Mouse (Mus musculus) forebrain, embryonic 16.5 days (tissue): ENCODE measurements around the gene Rab3il1. TPM values are rescaled to one million over a fixed set of nuclear protein-coding genes. Genes with fewer than 3 reads are reported as not detected.
A peak's percentile ranks its signal among the peaks of the same experiment; 100 is the strongest.

Experiments used
- ATAC-seq: fragments of 200-750 bp; cut with Nextera tagmentation; 2 replicates; pipeline ENCODE4 v1.8.0; 2017; ENCODE audit warnings: mild to moderate bottlenecking, moderate library complexity
- H3K27ac ChIP-seq: fragments of 300-500 bp; sonication (generic); 2 replicates; pipeline ENCODE4 v1.5.1; 2014; ENCODE audit warnings: low read length, control low read depth
- H3K27me3 ChIP-seq: fragments of 300-500 bp; sonication (generic); replicated peaks from 2 replicates; pipeline ENCODE4 v1.6.1; 2014; ENCODE audit warnings: low read length; ENCODE audit not compliant: control insufficient read depth, insufficient read depth
- H3K36me3 ChIP-seq: fragments of 300-500 bp; sonication (generic); 2 replicates; pipeline ENCODE4 v1.6.1; 2014; ENCODE audit not compliant: control insufficient read depth, insufficient read depth
- H3K4me1 ChIP-seq: fragments of 300-500 bp; sonication (generic); replicated peaks from 2 replicates; pipeline ENCODE4 v1.6.1; 2014; ENCODE audit warnings: low read length; ENCODE audit not compliant: control insufficient read depth, insufficient read depth
- H3K4me2 ChIP-seq: fragments of 300-500 bp; sonication (generic); 2 replicates; pipeline ENCODE4 v1.6.1; 2014; ENCODE audit warnings: mild to moderate bottlenecking, low read length, control low read depth
- H3K4me3 ChIP-seq: fragments of 300-500 bp; sonication (generic); replicated peaks from 2 replicates; pipeline ENCODE4 v1.5.1; 2014; ENCODE audit warnings: mild to moderate bottlenecking, low read length, control low read depth
- H3K9ac ChIP-seq: fragments of 300-500 bp; sonication (generic); replicated peaks from 2 replicates; pipeline ENCODE4 v1.6.1; 2014; ENCODE audit warnings: low read depth, low read length, control low read depth
- H3K9me3 ChIP-seq: fragments of 300-500 bp; sonication (generic); 2 replicates; pipeline ENCODE4 v1.6.1; 2016; ENCODE audit warnings: low read length; ENCODE audit not compliant: control insufficient read depth
- WGBS: fragments of 180-500 bp; shearing (Covaris S2); extraction: QIAGEN DNeasy Blood & Tissue Kit; methylation state at CpG from one replicate; pipeline ENCODE4 v1.1.7; 2014; 5-methylcytosine and 5-hydroxymethylcytosine counted together
- polyA plus RNA-seq: library from polyadenylated mRNA; unstranded; fragments of >200 nt; fragmentation: Nextera tagmentation; extraction: Ambion mirVana; gene quantifications from 2 replicates; pipeline ENCODE4 v1.2.1, GENCODE M21; 2015

The Rab3il1 gene
- polyA plus RNA-seq, 1 experiment from 2014 or later = 18.4 TPM

DNA sequence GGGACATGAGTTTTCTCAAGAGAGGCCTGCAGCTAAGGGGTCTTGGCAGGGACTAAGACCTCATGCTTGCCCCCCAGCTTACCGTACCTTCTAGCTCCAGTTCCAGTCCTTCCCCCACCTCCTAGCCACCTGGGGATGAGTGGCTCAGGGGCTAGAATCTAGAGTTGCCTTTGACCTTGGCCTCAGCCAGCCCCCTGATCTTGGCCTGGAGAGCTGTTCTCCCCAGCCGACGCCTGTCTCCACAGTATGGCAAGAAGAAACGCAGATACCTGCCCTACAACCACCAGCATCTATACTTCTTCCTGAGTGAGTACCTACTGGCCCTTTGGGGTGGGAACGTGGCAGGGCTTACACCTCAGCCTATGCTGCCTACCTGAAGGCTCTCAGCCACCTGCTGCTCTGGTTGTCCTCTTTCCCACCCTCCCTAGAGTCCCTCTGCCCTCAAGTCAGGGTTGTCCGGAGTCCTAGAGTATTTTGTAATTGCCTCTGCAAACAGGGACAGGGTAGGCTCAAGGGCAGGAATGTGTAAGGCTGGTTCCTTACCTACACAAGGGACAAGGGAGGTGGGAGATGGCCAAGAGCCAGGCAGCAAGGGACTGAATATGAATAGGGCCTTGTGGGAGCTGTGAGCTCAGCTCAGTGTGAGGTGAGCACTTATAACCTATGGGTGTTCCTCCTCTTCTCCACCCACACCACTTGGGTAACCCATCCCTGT lies 53.0 kb downstream of the Rab3il1 start:
- Histone ChIP-seq H3K27me3 (no peaks in the 10 kb centered on the region), H3K4me1 (no peaks in the 10 kb centered on the region), H3K36me3 (peaks cover 6% of the 10 kb centered on the region), H3K4me3 (no peak overlapping the region), H3K4me2 (no peak overlapping the region), H3K9ac (no peak overlapping the region), H3K27ac (no peak overlapping the region), H3K9me3 (no peaks in the 10 kb centered on the region)
- WGBS = 86% methylated on average over 6 of the region's 6 CpGs
- ATAC-seq = no peak

DNA sequence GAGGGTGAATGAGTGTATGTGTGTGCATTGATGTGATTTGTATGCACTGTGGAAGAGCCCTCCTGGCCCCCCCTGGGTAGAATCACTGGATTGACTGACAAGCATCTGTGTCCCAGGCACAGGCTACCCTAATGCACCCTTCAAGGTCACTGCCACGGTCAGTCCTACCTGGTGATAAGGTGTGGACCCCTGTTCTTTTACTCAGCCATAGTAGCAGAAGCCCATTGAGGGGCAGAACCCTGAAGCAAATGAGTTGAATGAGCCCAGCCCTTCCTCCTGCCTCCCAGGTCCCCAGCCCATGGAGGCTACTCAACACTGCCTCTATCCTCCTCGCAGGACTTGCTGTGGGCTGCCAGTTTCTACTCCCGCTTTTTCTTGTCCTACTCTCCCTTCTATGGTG lies 53.8 kb downstream of the Rab3il1 start:
- 81% methylated on average over 3 of the region's 3 CpGs for WGBS
- H3K36me3 ChIP-seq = peaks cover 6% of the 10 kb centered on the region
- no peak for ATAC-seq
- H3K4me3 ChIP-seq = no peak overlapping the region
- no peaks in the 10 kb centered on the region for H3K27me3 ChIP-seq
- H3K27ac ChIP-seq = no peak overlapping the region
- H3K4me1 ChIP-seq = no peaks in the 10 kb centered on the region
- no peak overlapping the region for H3K4me2 ChIP-seq
- H3K9me3 ChIP-seq = no peaks in the 10 kb centered on the region
- no peak overlapping the region for H3K9ac ChIP-seq

DNA sequence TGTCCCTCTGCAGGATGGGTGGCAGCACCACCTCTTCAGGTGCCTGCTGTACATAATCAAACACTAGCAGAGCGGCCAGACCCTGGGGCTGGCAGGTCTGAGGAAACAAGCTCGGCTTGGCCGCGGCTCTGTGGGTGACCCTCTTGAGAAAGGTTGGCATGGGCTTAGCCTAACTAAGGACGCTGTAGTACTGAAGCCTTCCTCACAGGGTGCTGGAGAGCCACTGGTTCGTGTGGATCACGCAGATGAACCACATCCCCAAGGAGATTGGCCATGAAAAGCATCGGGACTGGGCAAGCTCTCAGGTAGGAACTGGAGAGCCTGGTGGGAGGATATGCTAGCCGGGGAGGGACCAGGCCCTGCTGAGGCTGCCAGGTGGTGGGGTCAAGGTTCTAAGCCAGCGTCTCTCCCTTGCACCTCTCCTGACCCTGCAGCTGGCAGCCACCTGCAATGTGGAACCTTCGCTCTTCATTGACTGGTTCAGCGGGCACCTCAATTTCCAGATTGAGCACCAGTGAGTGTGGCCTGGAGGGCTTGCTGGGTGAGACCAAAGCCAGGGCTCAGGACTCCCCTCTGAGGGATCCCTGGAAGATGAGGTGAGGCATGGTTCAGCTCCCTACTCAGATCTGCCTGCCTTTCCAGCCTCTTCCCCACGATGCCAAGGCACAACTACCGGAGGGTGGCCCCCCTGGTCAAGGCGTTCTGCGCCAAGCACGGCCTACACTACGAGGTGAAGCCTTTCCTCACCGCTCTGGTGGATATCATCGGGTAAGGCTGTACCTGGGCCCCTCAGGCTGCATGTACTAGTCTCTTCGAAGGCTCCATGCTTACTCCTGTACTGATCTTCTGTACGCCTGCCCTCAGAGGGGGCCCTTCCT lies 54.6 kb downstream of the Rab3il1 start:
- Histone ChIP-seq H3K27ac (no peak overlapping the region), H3K9me3 (no peaks in the 10 kb centered on the region), H3K27me3 (no peaks in the 10 kb centered on the region), H3K4me1 (no peaks in the 10 kb centered on the region), H3K4me3 (no peak overlapping the region), H3K36me3 (peaks cover 6% of the 10 kb centered on the region), H3K4me2 (no peak overlapping the region), H3K9ac (no peak overlapping the region)
- WGBS = 85% methylated on average over 22 of the region's 22 CpGs
- ATAC-seq = no peak

DNA sequence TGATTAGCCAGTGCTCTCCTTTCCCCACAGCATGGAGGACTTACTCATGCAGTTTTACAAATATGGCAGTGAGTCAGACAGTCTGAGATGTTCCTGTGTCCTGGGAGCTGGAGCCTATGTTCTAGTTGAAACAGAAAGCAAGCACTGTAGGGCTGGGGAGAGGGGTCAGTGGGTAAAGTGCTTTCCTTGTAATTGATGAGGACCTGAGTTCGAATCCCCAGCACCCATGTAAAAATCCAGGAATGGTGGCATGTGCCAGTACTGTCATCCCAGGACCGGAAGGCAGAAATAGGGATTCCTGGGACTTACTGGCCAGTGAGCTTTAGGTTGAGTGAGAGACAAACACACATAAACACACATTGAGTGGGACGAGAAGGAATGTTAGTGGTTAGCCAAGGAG lies 55.2 kb downstream of the Rab3il1 start:
- WGBS = 93% methylated on average over 3 of the region's 3 CpGs
- Histone ChIP-seq H3K4me1 (no peaks in the 10 kb centered on the region), H3K4me2 (no peak overlapping the region), H3K27me3 (no peaks in the 10 kb centered on the region), H3K9ac (no peak overlapping the region), H3K27ac (no peak overlapping the region), H3K4me3 (no peak overlapping the region), H3K9me3 (no peaks in the 10 kb centered on the region), H3K36me3 (peaks cover 7% of the 10 kb centered on the region)
- ATAC-seq = no peak

DNA sequence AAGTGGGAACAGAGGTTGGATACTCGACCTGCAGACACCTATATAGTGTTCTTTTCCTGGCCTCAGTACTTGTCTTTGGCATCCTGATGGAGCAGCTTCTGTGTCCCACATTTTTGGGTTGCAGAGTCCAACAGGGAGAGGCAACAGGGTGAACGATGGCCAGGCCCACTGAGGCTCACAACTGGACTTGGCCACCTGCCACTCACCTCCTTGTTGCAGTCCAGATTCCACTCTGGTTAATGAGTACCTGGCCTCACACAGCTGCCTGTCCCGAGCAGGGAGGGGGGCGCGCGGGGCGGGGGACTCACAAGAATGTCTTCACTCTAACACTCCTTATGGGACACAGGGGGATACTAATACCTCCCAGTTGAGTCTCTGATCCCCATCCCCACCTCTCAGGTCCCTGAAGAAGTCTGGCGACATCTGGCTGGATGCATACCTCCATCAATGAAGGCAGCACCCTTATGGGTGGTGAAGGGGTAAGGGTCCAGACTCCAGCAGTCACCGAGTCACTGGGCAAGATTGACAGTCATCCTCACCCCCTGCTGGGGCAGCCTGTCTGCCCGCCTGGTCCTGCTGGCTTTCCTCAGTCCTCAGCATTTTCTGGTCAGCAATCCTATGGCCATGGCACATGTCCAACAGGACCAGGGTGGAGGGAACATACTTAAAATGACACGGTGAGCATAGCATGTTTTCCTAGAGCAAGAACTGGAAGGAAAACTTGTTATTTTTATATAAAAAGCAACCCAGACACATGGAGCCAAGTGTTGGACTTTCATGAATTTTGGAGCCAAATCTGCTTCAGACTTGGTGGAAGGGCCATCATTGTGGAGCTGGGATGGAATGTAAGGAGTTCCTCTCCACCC lies 56.2 kb downstream of the Rab3il1 start:
- Histone ChIP-seq H3K9ac (no peak overlapping the region), H3K4me2 (no peak overlapping the region), H3K36me3 (peaks cover 17% of the 10 kb centered on the region), H3K27me3 (no peaks in the 10 kb centered on the region), H3K27ac (no peak overlapping the region), H3K9me3 (no peaks in the 10 kb centered on the region), H3K4me1 (no peaks in the 10 kb centered on the region), H3K4me3 (no peak overlapping the region)
- ATAC-seq = no peak
- WGBS = 62% methylated on average over 11 of the region's 11 CpGs

DNA sequence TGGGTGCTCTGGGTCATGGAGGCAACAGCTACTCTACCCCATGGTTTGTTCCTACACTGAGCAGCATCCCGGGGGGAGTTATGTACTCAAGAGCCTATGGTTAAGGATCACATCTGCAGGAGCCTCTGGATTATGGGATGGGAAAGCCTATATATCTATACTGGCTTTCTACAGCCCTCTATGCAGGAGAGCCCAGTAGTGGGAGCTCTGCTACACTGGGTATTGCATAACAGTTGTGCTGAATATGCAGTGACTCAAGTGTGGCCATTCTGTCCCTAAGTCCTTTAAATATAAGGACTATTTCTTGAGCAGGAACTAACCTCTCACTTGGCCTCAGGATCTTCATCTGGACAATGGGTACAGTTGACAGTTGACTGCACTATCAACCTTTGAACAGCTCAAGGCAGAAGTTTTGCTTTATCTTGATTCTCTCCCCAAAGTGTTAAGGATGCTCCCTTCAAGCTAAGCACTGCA lies 56.9 kb downstream of the Rab3il1 start:
- ATAC-seq = no peak
- WGBS = 83% methylated on average over 1 of the region's 1 CpGs
- Histone ChIP-seq H3K4me3 (no peak overlapping the region), H3K36me3 (peaks cover 22% of the 10 kb centered on the region), H3K4me1 (no peaks in the 10 kb centered on the region), H3K4me2 (no peak overlapping the region), H3K9ac (no peak overlapping the region), H3K9me3 (no peaks in the 10 kb centered on the region), H3K27me3 (no peaks in the 10 kb centered on the region), H3K27ac (no peak overlapping the region)

DNA sequence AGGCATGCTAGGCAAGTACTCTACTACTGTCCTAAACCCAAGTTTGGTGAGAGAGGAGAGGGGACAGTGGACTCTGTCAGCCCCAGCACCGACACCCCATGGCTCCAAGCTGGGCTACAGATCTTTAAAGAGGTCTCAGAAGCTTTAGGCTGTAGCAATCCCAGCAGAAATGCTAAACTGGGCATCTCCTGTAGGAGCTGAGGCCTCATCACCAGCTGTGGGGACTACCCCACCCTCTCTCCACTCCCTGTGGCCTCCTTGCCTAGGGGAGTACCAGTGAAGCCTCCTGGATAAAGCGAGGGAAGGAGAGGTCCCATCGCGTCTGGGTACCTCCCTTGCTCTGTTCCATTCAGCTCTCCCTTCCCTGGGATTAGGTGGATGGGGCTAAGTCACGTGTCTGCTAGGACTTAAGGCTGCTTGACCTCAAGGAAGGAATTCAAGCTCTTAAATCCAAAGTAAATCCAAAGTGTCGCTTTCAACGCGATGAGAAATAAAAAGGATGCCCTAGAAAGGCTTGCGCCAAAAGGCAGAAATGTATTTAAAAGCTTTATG lies 57.5 kb downstream of the Rab3il1 start:
- H3K36me3 ChIP-seq = peaks cover 22% of the 10 kb centered on the region
- no peak for ATAC-seq
- H3K27ac ChIP-seq = no peak overlapping the region
- no peak overlapping the region for H3K9ac ChIP-seq
- WGBS = 50% methylated on average over 9 of the region's 9 CpGs
- H3K4me3 ChIP-seq = no peak overlapping the region
- no peaks in the 10 kb centered on the region for H3K4me1 ChIP-seq
- H3K9me3 ChIP-seq = no peaks in the 10 kb centered on the region
- H3K4me2 ChIP-seq = no peak overlapping the region
- H3K27me3 ChIP-seq = no peaks in the 10 kb centered on the region

DNA sequence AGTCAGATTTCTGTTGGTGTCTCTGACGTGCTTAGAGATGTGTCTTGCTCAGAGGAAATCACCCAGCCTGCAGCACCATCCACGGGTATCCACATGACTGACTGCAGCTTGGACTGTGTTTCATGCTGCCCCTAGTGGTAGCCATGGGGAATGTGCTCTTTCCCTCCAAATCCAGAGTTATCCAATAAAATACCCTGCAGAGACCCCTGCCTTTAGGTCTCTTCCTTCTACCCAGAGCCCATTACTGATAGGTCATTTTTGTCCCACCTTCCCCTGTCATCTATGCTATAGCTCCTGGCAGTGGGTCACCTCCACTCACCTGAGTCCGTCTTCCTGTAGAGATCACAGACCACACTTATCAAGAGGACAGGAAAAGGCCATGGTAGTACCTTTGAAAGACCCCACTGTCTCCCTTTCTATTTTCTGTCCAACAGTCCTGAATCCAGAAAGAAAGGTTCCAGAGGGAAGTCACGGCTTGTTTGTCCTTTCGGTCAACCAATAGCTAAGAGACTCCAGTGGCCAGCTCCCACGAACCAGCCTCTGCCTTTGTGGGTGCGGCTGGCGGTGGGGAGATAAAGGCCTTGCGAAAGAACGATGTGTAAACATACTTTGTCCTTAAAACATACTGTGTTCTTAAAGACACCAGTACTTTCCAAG lies 58.6 kb downstream of the Rab3il1 start:
- no peaks in the 10 kb centered on the region for H3K27me3 ChIP-seq
- H3K4me3 ChIP-seq = no peak overlapping the region
- H3K9me3 ChIP-seq = no peaks in the 10 kb centered on the region
- no peak overlapping the region for H3K27ac ChIP-seq
- H3K36me3 ChIP-seq = peaks cover 25% of the 10 kb centered on the region
- H3K9ac ChIP-seq = no peak overlapping the region
- peak; percentile 66 for ATAC-seq
- no peaks in the 10 kb centered on the region for H3K4me1 ChIP-seq
- WGBS = 60% methylated on average over 10 of the region's 10 CpGs
- no peak overlapping the region for H3K4me2 ChIP-seq
